Mouse (Mus musculus): Measurements from ENCODE around the gene Ctnnal1.
"Not testable (repeated sequence)": the region's sequence is repeated elsewhere in the genome, so short reads cannot be mapped to it uniquely, and the experiment has no call there.

Gene Ctnnal1

DNA sequence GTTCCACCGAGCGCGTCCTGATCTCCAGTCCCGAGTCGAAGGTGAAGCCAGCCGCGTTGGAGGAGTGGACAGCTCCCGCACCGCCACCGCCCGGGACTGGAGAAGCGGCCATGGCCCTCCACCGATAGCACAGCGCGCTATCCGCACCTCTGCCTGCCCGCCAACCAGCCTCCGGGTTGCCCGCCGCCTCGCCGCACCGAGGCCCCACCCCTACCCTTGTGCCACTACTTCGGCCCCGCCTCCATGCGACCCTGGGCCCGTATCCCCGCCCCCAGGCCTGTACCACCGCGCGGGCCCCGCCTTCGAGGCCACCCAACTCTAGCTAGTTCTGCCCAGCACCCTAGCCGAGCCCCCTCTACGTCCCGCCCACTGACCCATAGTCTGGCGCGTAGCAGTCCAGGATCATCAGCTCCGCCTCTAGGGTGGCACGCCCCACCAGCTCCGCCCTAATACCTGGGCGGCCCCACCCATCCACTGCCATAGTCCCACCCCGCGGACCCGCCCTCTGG, at the start of gene Ctnnal1:
TSS of gene Ctnnal1 (minus strand) at position 186 of the 509 bp plus-strand sequence.
- DNase-seq (ENCODE audit: low read depth, low spot score) = peak; percentile 94

DNA sequence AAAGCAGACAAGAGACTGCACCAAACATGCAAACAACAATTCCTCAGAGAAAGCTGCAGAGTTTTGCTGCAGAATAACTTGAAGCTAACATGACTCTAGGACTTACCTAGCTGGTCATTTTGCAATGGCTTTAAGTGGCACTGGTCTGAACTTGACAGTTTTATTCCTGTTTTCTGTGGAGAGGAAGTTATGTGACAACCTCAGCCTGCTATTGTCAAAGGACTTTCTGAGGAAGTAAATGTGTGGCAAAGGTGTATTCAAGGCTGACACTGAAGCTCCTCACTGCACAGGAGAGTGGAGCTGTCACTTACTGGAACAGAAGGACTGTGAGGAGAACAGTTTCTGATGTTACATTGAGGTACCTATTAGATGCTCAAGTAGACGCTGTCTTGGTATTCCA, 49.8 kb upstream of the Ctnnal1 start:
- DNase-seq (ENCODE audit: low read depth, low spot score) = no peak

DNA sequence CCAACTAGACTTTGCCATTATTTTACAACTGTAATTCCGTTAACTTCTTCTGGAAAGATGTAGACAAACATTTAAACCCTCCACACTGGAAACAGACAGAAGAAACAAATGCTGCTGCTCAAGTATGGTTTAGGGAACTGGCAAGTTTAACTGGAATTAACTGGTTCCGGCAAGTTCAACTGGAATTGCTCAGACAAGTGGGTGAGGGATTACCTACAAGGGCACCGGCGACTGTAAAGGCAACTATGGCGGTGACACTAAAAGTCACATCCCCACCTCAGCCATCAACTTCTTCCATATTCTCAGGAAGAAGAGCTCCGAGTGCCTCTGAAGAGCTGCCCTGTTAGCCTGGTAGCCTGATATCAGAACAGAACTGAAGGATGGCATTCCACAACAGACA, 49.4 kb upstream of the Ctnnal1 start:
- DNase-seq (ENCODE audit: low read depth, low spot score) = no peak

GRCm38 (mm10) chr4:56912382-56913001, 47.5 kb upstream of the Ctnnal1 start:
- DNase-seq (ENCODE audit: low read depth, low spot score) = no peak

DNA sequence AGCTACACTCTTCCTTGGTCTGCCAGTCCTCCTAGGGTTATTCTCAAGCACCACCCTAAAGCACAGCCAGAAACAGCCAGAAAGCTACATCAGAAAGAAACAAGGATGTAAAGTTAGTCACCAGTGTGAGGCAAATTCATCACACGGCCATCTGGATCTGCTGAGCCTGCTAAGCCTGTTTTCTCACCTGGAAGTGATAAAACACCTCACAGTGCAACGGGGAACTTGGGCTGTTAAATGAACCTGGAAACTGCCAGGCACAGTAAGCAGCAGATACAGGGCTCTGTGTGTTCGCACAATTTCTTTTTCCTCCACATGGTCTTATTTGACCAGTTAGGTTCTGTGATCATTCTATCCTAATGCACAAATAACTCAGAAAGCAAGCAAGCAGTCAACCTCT, 44.6 kb upstream of the Ctnnal1 start:
- DNase-seq (ENCODE audit: low read depth, low spot score) = peak; percentile 64

- no peak for DNase-seq (ENCODE audit: low read depth, low spot score)
Observed at GRCm38 (mm10) chr4:56907671-56908070, 42.7 kb upstream of the Ctnnal1 start.

DNA sequence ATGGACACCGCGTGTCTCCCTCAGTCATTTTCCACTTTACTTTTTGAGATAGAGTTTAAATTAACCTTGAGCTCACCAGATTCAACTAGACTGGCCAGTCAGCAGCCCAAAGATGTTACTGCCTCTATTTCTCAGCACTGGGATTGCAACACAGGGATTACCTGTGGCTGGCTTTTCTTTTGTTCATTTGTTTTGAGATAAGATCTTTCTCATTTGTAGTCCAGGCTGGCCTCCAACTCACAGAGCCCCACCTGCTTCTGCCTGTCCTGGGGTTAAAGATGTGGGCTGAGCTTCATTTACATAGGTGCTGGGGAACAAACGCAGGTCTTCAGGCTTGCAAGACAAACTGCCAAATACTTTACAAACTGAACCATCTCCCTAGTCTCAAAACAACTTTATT, 41.9 kb upstream of the Ctnnal1 start:
- DNase-seq (ENCODE audit: low read depth, low spot score) = no peak

DNA sequence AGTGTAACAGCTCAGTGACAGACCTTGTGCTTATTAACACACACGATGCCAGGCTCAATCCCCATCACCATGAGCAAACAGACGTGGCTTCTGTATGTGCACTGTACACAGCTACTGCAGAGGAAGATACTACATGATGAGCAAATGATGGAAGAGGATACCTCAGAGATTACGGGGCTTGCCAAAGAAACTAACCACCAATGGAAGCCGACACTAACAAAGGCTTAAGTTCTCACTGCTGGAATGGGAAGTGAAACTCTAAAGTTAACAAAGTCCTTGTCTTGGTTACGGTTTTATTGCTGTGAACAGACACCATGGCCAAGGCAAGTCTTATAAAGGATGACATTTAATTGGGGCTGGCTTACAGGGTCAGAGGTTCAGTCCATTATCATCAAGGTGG, 40.5 kb upstream of the Ctnnal1 start:
- DNase-seq (ENCODE audit: low read depth, low spot score) = no peak

GRCm38 (mm10) chr4:56901671-56902070, 36.7 kb upstream of the Ctnnal1 start:
- no peak for DNase-seq (ENCODE audit: low read depth, low spot score)

- DNase-seq (ENCODE audit: low read depth, low spot score) = no peak
Observed at GRCm38 (mm10) chr4:56899216-56899615, 34.2 kb upstream of the Ctnnal1 start.

DNA sequence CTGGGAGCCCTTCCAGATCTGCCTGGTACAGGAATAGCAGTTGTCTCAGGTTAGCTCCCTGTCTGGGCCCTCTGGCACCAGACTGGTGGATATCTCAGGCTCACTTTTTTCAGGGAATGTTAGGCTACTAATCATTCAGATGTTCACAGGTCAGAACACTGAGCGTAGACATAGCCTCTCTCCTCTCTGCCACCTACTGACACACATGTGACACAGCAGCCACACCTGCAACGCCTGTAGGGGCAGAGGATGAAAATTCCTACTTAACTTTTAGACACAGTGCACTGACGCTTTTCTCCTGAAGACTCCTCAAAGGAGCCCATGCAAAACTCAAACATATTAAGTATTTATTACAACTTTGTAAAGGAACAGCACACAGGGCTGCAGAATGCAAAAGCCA, 32.5 kb upstream of the Ctnnal1 start:
- DNase-seq (ENCODE audit: low read depth, low spot score) = no peak

- no peak for DNase-seq (ENCODE audit: low read depth, low spot score)
Observed at GRCm38 (mm10) chr4:56894196-56894595, 29.2 kb upstream of the Ctnnal1 start.

GRCm38 (mm10) chr4:56892501-56893115, 27.6 kb upstream of the Ctnnal1 start:
- no peak for DNase-seq (ENCODE audit: low read depth, low spot score)

DNA sequence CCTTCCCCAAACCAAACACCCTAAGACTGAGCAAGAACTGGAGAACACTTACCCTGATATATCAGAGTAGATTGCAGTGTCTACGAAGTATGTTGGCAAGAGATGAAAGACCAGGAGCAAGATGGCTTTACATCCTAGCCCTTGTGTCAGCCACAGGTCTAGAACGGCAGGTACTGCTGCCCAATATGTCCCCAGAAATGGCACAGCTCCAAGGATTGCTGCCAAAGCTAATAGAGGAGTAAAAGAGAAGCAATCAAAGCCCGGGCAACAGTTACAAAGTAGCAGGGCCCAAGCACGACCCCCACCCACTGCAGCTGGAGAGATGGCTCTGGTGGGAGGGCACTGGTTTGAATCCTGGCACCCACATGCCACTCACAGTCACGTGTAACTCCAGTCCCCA, 23.5 kb upstream of the Ctnnal1 start:
- no peak for DNase-seq (ENCODE audit: low read depth, low spot score)

- DNase-seq (ENCODE audit: low read depth, low spot score) = no peak
Observed at GRCm38 (mm10) chr4:56886286-56886979, 21.4 kb upstream of the Ctnnal1 start.

DNA sequence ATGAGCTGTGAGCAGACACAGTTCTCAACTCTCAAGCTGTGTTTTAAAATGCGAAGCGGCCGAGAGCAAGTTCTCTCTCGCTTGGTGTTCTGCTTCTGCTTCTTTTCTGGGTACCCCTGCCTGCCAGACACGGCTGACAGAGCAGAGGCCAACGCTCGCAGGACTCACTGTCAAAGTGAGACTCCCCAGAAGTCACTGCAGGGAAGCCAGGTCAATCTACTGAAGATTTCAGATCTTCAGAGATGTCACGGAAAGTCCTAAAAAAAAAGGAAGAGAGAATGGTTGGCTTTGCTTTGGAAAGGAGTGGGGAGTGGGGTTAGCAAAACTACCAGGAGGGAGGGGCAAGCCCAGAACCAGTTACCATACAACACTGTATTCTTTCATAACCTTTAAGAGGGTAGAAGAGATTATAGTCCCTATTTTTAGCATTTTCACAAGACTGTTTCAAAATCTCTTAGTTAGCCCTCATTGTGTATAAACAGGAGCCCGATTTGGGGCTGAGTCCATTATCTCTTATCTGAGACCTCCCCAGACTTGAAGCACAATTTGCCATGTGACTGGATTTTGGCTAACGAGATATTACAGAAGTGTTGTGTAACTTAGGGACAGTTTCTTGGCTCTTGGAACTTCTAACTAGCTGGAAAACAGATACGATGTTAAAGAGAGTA, 15.2 kb upstream of the Ctnnal1 start:
- no peak for DNase-seq (ENCODE audit: low read depth, low spot score)

GRCm38 (mm10) chr4:56878971-56879370, 14.0 kb upstream of the Ctnnal1 start:
- no peak for DNase-seq (ENCODE audit: low read depth, low spot score)

GRCm38 (mm10) chr4:56870541-56870940, 5.6 kb upstream of the Ctnnal1 start:
- not testable (repeated sequence) for DNase-seq (ENCODE audit: low read depth, low spot score)

DNA sequence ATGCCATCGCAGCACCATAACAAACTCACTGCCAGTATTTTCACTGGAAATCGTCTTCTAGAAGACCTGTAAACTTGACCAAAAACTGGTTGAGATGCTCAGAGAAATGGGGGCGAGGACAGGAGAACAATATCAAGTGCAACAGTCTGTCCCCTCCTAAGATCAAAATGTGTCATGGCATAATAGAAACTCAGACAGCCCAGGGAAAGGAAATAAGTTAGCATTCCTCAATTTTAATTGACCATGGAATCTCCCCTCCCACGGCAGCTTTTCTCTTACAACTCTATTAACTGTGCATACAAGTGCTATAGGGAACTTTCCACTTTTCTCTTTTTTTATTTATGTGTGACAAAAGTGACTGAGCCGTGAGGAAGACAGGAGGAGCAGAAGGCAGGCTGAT, 2.8 kb upstream of the Ctnnal1 start:
- no peak for DNase-seq (ENCODE audit: low read depth, low spot score)

DNA sequence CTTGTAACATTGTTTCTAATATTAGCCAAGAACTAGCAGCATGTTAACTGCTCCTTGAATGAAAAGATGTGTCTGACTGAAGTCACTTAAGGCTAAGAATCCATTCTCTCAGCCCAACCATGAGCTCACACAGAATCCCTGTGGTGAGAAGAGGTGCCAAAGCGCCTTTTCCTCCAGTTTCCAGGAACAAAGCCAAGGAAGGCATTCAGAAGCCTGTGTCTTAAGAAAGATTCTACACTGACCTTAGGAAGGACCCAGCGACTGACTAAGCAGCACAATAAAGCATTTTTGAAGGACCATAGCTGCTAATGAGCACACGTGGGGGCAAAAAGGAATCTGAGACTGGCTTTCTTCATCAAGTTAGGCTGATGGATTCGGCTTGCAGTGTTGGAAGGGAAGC, 983 bp upstream of the Ctnnal1 start:
- DNase-seq (ENCODE audit: low read depth, low spot score) = peak; percentile 76

DNA sequence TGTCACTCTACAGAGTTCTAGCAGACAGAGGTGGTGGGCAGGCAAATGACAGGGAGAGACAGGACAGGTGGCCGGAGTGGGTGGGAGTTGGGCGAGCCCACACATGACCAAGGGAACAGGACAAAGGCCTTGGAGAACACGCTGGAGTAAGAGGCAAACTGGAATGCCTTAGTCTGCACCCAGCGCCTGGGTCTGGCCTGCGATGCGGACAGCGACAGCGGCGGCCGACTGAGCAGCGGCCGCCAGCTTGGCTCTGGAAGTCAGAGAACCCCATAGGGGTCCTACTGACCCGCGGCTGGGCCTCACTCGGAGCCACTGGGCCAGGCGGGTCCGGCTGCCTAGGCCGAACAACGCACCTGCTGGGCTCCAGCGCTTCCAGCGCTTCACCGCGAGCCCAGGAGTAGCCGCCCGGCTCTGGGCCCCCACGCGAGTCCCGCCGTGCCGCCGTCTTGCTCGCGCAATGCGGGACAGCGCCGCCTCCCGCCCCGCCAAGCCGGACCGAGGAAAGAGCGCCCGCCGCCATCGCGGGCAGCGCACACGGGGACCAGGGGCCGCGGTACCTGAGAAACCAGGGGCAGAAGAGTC, 479 bp downstream of the Ctnnal1 start:
- peak; percentile 64 for DNase-seq (ENCODE audit: low read depth, low spot score)

DNA sequence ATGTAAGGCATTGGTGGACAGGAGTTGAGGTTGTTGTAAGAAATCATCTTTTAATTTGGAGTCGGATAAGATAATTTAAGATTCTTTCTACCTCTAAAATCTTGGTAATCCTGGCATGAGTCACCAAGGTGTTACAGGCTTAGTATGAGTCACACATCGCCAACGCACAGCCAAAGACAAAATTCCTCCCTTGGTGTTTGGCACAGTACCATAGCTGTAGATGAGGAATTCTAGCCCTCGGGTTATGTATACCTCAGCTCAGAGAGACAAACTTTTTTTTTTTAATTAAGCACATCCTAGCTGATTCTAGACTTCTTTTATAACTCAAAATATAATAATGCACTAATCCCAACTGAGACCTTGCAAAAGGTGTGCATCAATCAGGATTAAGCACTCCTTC, 972 bp downstream of the Ctnnal1 start:
- peak; percentile 92 for DNase-seq (ENCODE audit: low read depth, low spot score)
